8 mouse cellular contexts compared by ENCODE assay signal in the genomic region with DNA sequence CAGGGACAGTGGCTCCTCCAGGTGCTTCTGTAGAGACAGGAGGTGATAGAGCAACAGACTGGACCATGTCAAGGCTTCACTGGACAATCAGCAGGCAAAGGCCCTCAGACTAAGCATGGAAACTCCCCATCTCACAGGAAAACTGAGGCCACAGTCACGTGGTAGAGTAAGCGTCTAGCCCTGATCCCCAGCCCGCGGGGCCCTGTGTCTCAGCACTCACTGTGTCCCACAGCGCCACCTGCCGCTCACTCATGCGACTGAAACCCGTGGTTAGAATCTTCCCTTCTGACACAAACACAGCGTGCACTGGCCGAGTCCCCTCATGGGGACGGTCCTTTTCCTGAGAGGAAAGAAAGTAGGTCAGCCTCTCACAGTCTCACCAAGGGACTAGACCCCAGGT. TPM values are rescaled to one million over a fixed set of nuclear protein-coding genes. Genes with fewer than 3 reads are reported as not detected.
A peak's percentile ranks its signal among the peaks of the same experiment; 100 is the strongest.
DNase-seq lines count a peak whose midpoint lies in the region; ATAC-seq and TF ChIP-seq lines count a peak whose summit lies in the region.

No protein-coding gene starts in this region.

- H3K9ac ChIP-seq in forebrain, embryonic 16.5 days (replicated peaks; ENCODE audit: low read depth, low read length): peak overlapping the region; percentile 38; the same call in 1 of the 2 replicates
- H3K9ac ChIP-seq in lung, embryonic 14.5 days: 0 out of 2 replicates have a peak overlapping the region, but pooled peaks have one; percentile 32

- intact Hi-C loops in heart, postnatal 36 days (cut with DNase I): no loop called here

- H3K4me1 ChIP-seq in forebrain, embryonic 16.5 days (replicated peaks; ENCODE audit: control insufficient read depth, insufficient read depth, low read length): peaks cover 43% of the 10 kb centered on the region
- H3K4me1 ChIP-seq in lung, embryonic 14.5 days (ENCODE audit: insufficient read depth): peaks cover 3% of the 10 kb centered on the region

- peak; percentile 29 for ATAC-seq in forebrain, embryonic 16.5 days
- ATAC-seq in lung, embryonic 14.5 days (ENCODE audit: insufficient read depth): peak; percentile 53
- ATAC-seq in neutrophil, adult 5-6 weeks (ENCODE audit: extremely low read depth, insufficient number of reproducible peaks, low FRiP score, poor library complexity, severe bottlenecking): peak; percentile 53

- 0% methylated on average over 11 of the region's 11 CpGs for WGBS in forebrain, embryonic 16.5 days
- 0% methylated on average over 11 of the region's 11 CpGs for WGBS in lung, embryonic 14.5 days

- no peak overlapping the region for H3K27ac ChIP-seq in forebrain, embryonic 16.5 days (ENCODE audit: low read length)
- peak overlapping the region; percentile 97 for H3K27ac ChIP-seq in layer of hippocampus, adult 2 months
- no peak overlapping the region for H3K27ac ChIP-seq in lung, embryonic 14.5 days (ENCODE audit: low read depth)

- peak overlapping the region; percentile 33 for H3K4me2 ChIP-seq in forebrain, embryonic 16.5 days (ENCODE audit: low read length)
- peak overlapping the region; percentile 38 for H3K4me2 ChIP-seq in lung, embryonic 14.5 days

- H3K27me3 ChIP-seq in forebrain, embryonic 16.5 days (replicated peaks; ENCODE audit: control insufficient read depth, insufficient read depth, low read length): no peaks in the 10 kb centered on the region
- H3K27me3 ChIP-seq in lung, embryonic 14.5 days (ENCODE audit: insufficient read depth, low read length): peaks cover 19% of the 10 kb centered on the region; the same call in 1 of the 2 replicates

- no peaks in the 10 kb centered on the region for H3K9me3 ChIP-seq in forebrain, embryonic 16.5 days (ENCODE audit: control insufficient read depth, low read length)
- H3K9me3 ChIP-seq in lung, embryonic 14.5 days (ENCODE audit: low read depth, low read length): no peaks in the 10 kb centered on the region

- no peak overlapping the region for H3K4me3 ChIP-seq in forebrain, embryonic 16.5 days (replicated peaks; ENCODE audit: low read length)
- H3K4me3 ChIP-seq in layer of hippocampus, adult 2 months: peak overlapping the region; percentile 76
- no peak overlapping the region for H3K4me3 ChIP-seq in lung, embryonic 14.5 days (ENCODE audit: low read depth, low read length)

- DNase-seq in ES-CJ7 (ENCODE audit: low read depth, low spot score): peak; percentile 88
- DNase-seq in cerebellum, adult 11 months: peak; percentile 89
- peak; percentile 87 to 94 for DNase-seq in heart, postnatal 36 days
- DNase-seq in layer of hippocampus, adult 2 months (ENCODE audit: low spot score in 2 of 2): peak; percentile 90 to 96
- DNase-seq in lung, embryonic 14.5 days: peak; percentile 95
- peak; percentile 85 to 90 for DNase-seq in thymus, adult 18-20 months

- peaks cover 11% of the 10 kb centered on the region for H3K36me3 ChIP-seq in forebrain, embryonic 16.5 days (ENCODE audit: control insufficient read depth, insufficient read depth)
- no peaks in the 10 kb centered on the region for H3K36me3 ChIP-seq in lung, embryonic 14.5 days (ENCODE audit: insufficient read depth)

- TF ChIP-seq CTCF in layer of hippocampus, adult 2 months (conservative IDR thresholded peaks at IDR 0.05): peak; percentile 95
- peak; percentile 92 for TF ChIP-seq CTCF in lung, embryonic 14.5 days (IDR thresholded peaks at IDR 0.05; ENCODE audit: low read depth)

RNA-seq across cellular contexts. Expression of a gene that starts 5.5 kb away (rescaled TPM):
- polyA plus RNA-seq in forebrain, embryonic 16.5 days (2015; fragmentation: Nextera tagmentation; extraction: Ambion mirVana): 14.4 and 20.3 TPM in 2 replicates
- 1 to 10 TPM; 4.4 to 5.9 TPM for total RNA-seq in heart, postnatal 36 days (2021)
- 10 to 100 TPM; 18.9 to 22.3 TPM for total RNA-seq in layer of hippocampus, adult 2 months (2021)
- polyA plus RNA-seq in lung, embryonic 14.5 days (2014; fragmentation: Nextera tagmentation; extraction: Ambion mirVana): 8.9 and 9.7 TPM in 2 replicates
- 3.3 and 4.2 TPM in 2 replicates for total RNA-seq in neutrophil, adult 5-6 weeks (2017)

RNA-seq across cellular contexts. Expression of a gene that starts 5.9 kb away (rescaled TPM):
- polyA plus RNA-seq in forebrain, embryonic 16.5 days (2015; fragmentation: Nextera tagmentation; extraction: Ambion mirVana): 124 and 132 TPM in 2 replicates
- 10 to 100 TPM; 47.0 to 60.8 TPM for total RNA-seq in heart, postnatal 36 days (2021)
- total RNA-seq in layer of hippocampus, adult 2 months (2021): 100 to 1,000 TPM; 103 to 112 TPM
- 123 and 126 TPM in 2 replicates for polyA plus RNA-seq in lung, embryonic 14.5 days (2014; fragmentation: Nextera tagmentation; extraction: Ambion mirVana)
- 27.4 and 28.0 TPM in 2 replicates for total RNA-seq in neutrophil, adult 5-6 weeks (2017)

RNA-seq across cellular contexts. Expression of a gene that starts 6.5 kb away (rescaled TPM):
- 109 and 119 TPM in 2 replicates for polyA plus RNA-seq in forebrain, embryonic 16.5 days (2015; fragmentation: Nextera tagmentation; extraction: Ambion mirVana)
- 1 to 10 TPM; 7.8 to 9.9 TPM for total RNA-seq in heart, postnatal 36 days (2021)
- 100 to 1,000 TPM; 130 to 135 TPM for total RNA-seq in layer of hippocampus, adult 2 months (2021)
- polyA plus RNA-seq in lung, embryonic 14.5 days (2014; fragmentation: Nextera tagmentation; extraction: Ambion mirVana): 29.2 and 29.3 TPM in 2 replicates
- 1,403 and 1,487 TPM in 2 replicates for total RNA-seq in neutrophil, adult 5-6 weeks (2017)

RNA-seq across cellular contexts. Expression of a gene that starts 24.8 kb away (rescaled TPM):
- 4.3 and 5.9 TPM in 2 replicates for polyA plus RNA-seq in forebrain, embryonic 16.5 days (2015; fragmentation: Nextera tagmentation; extraction: Ambion mirVana)
- total RNA-seq in heart, postnatal 36 days (2021): 10 to 100 TPM; 30.3 to 43.0 TPM
- total RNA-seq in layer of hippocampus, adult 2 months (2021): 1 to 10 TPM; 9.1 to 9.4 TPM
- 1.4 and 2.6 TPM in 2 replicates for polyA plus RNA-seq in lung, embryonic 14.5 days (2014; fragmentation: Nextera tagmentation; extraction: Ambion mirVana)
- 0.93 and 1.1 TPM in 2 replicates for total RNA-seq in neutrophil, adult 5-6 weeks (2017)

RNA-seq across cellular contexts. Expression of a gene that starts 52.0 kb away (rescaled TPM):
- polyA plus RNA-seq in forebrain, embryonic 16.5 days (2015; fragmentation: Nextera tagmentation; extraction: Ambion mirVana): 55.8 and 57.5 TPM in 2 replicates
- total RNA-seq in heart, postnatal 36 days (2021): 10 to 100 TPM; 21.8 to 25.2 TPM
- total RNA-seq in layer of hippocampus, adult 2 months (2021): 10 to 100 TPM; 27.8 to 28.4 TPM
- polyA plus RNA-seq in lung, embryonic 14.5 days (2014; fragmentation: Nextera tagmentation; extraction: Ambion mirVana): 49.5 and 61.3 TPM in 2 replicates
- total RNA-seq in neutrophil, adult 5-6 weeks (2017): 43.8 and 56.5 TPM in 2 replicates

Comparison
In these comparisons a context has a peak if more than half of its experiments do, and no peak if none do; other contexts are left out.
1. RNA of a gene that starts 6.5 kb away (total RNA-seq): 1,403 to 1,487 TPM in neutrophil, adult 5-6 weeks and 130 to 135 TPM in layer of hippocampus, adult 2 months; 7.8 to 9.9 TPM in heart, postnatal 36 days; every median in the first group is over 10 times any median in the second.
2. Peak in every context shown above with its lines, with median percentiles within 50 percentile points of each other: DNase-seq and ATAC-seq.